Mouse (Mus musculus): ENCODE measurements around the gene Alpk3. TPM values are rescaled to one million over a fixed set of nuclear protein-coding genes. Genes with fewer than 3 reads are reported as not detected.
A peak's percentile ranks its signal among the peaks of the same experiment; 100 is the strongest.

The Alpk3 gene
- polyA plus RNA-seq, 1 experiment from 2014 or later, result 0.08 TPM

GRCm38 (mm10) chr7:81049966-81050365 lies 7.4 kb upstream of the Alpk3 start:
- TF ChIP-seq CTCF (IDR thresholded peaks at IDR 0.05; ENCODE audit: low read depth) (no peak), EP300 (IDR thresholded peaks at IDR 0.05; ENCODE audit: low read depth) (no peak)
- WGBS (ENCODE audit: insufficient replicate concordance), result 79% methylated on average over 5 of the region's 5 CpGs
- Histone ChIP-seq H3K4me2 (ENCODE audit: low read depth, low read length) (no peak overlapping the region), H3K9me3 (ENCODE audit: low read length) (no peaks in the 10 kb centered on the region), H3K36me3 (replicated peaks; ENCODE audit: insufficient read depth, low read length) (no peaks in the 10 kb centered on the region; the same call in 1 of the 2 replicates), H3K4me3 (ENCODE audit: low read depth, low read length) (no peak overlapping the region), H3K27ac (ENCODE audit: low read depth) (no peak overlapping the region), H3K4me1 (ENCODE audit: insufficient read depth) (no peaks in the 10 kb centered on the region), H3K27me3 (ENCODE audit: insufficient read depth, low read length) (no peaks in the 10 kb centered on the region), H3K9ac (replicated peaks) (no peak overlapping the region)
- ATAC-seq, result no peak
- DNase-seq, result no peak

- no peaks in the 10 kb centered on the region for H3K9me3 ChIP-seq (ENCODE audit: low read length)
- TF ChIP-seq EP300 (IDR thresholded peaks at IDR 0.05; ENCODE audit: low read depth) (no peak), CTCF (IDR thresholded peaks at IDR 0.05; ENCODE audit: low read depth) (no peak)
- no peak overlapping the region for H3K9ac ChIP-seq (replicated peaks)
- no peak overlapping the region for H3K4me3 ChIP-seq (ENCODE audit: low read depth, low read length)
- no peak for ATAC-seq
- no peaks in the 10 kb centered on the region for H3K27me3 ChIP-seq (ENCODE audit: insufficient read depth, low read length)
- no peaks in the 10 kb centered on the region for H3K36me3 ChIP-seq (replicated peaks; ENCODE audit: insufficient read depth, low read length)
- DNase-seq, result no peak
- no peak overlapping the region for H3K4me2 ChIP-seq (ENCODE audit: low read depth, low read length)
- no peak overlapping the region for H3K27ac ChIP-seq (ENCODE audit: low read depth)
- 77% methylated on average over 11 of the region's 11 CpGs for WGBS (ENCODE audit: insufficient replicate concordance)
- peaks cover 22% of the 10 kb centered on the region for H3K4me1 ChIP-seq (ENCODE audit: insufficient read depth)
These were observed 1.6 kb upstream of the Alpk3 start for GRCm38 (mm10) chr7:81055709-81056370.

- peak; percentile 26 for DNase-seq
- 27% methylated on average over 6 of the region's 6 CpGs for whole genome bisulfite sequencing (ENCODE audit: insufficient replicate concordance)
These were observed 706 bp downstream of the Alpk3 start for GRCm38 (mm10) chr7:81057901-81058711.

GRCm38 (mm10) chr7:81058712-81059154 lies 1.3 kb downstream of the Alpk3 start:
- no peaks in the 10 kb centered on the region for H3K27me3 ChIP-seq (ENCODE audit: insufficient read depth, low read length)
- no peaks in the 10 kb centered on the region for H3K9me3 ChIP-seq (ENCODE audit: low read length)
- WGBS (ENCODE audit: insufficient replicate concordance), result 25% methylated on average over 9 of the region's 9 CpGs
- H3K27ac ChIP-seq (ENCODE audit: low read depth), result 0 out of 2 replicates have a peak overlapping the region, but pooled peaks have one; percentile 1
- DNase-seq (no peak), ATAC-seq (no peak)
- H3K4me1 ChIP-seq (ENCODE audit: insufficient read depth), result peaks cover 22% of the 10 kb centered on the region
- no peak overlapping the region for H3K4me3 ChIP-seq (ENCODE audit: low read depth, low read length)
- TF ChIP-seq EP300 (IDR thresholded peaks at IDR 0.05; ENCODE audit: low read depth) (no peak), CTCF (IDR thresholded peaks at IDR 0.05; ENCODE audit: low read depth) (no peak)
- peak overlapping the region; percentile 63; the same call in 1 of the 2 replicates for H3K4me2 ChIP-seq (ENCODE audit: low read depth, low read length)
- H3K36me3 ChIP-seq (replicated peaks; ENCODE audit: insufficient read depth, low read length), result no peaks in the 10 kb centered on the region
- 0 out of 2 replicates have a peak overlapping the region, but pooled peaks have one; percentile 26 for H3K9ac ChIP-seq (replicated peaks)

More at GRCm38 (mm10) chr7:81057901-81058711, 706 bp downstream of the Alpk3 start:
- Histone ChIP-seq H3K36me3 (replicated peaks; ENCODE audit: insufficient read depth, low read length) (no peaks in the 10 kb centered on the region), H3K4me2 (ENCODE audit: low read depth, low read length) (peak overlapping the region; percentile 63), H3K4me3 (ENCODE audit: low read depth, low read length) (peak overlapping the region; percentile 8; the same call in 1 of the 2 replicates), H3K9ac (replicated peaks) (no peak overlapping the region), H3K4me1 (ENCODE audit: insufficient read depth) (peaks cover 22% of the 10 kb centered on the region), H3K27ac (ENCODE audit: low read depth) (0 out of 2 replicates have a peak overlapping the region, but pooled peaks have one; percentile 1), H3K9me3 (ENCODE audit: low read length) (no peaks in the 10 kb centered on the region), H3K27me3 (ENCODE audit: insufficient read depth, low read length) (no peaks in the 10 kb centered on the region)
- ATAC-seq, result peak; percentile 86
- no peak for TF ChIP-seq CTCF (IDR thresholded peaks at IDR 0.05; ENCODE audit: low read depth)
- TF ChIP-seq EP300 (IDR thresholded peaks at IDR 0.05; ENCODE audit: low read depth), result peak; percentile 74

- no peak for ATAC-seq
- H3K4me2 ChIP-seq (ENCODE audit: low read depth, low read length), result no peak overlapping the region
These were observed 2.0 kb downstream of the Alpk3 start for GRCm38 (mm10) chr7:81059388-81059787.

GRCm38 (mm10) chr7:81060908-81061307 lies 3.5 kb downstream of the Alpk3 start:
- 75% methylated on average over 2 of the region's 2 CpGs for WGBS (ENCODE audit: insufficient replicate concordance)
- no peak overlapping the region for H3K27ac ChIP-seq (ENCODE audit: low read depth)
- no peak overlapping the region for H3K4me3 ChIP-seq (ENCODE audit: low read depth, low read length)
- H3K36me3 ChIP-seq (replicated peaks; ENCODE audit: insufficient read depth, low read length), result no peaks in the 10 kb centered on the region
- TF ChIP-seq CTCF (IDR thresholded peaks at IDR 0.05; ENCODE audit: low read depth), result peak; percentile 89
- no peak for TF ChIP-seq EP300 (IDR thresholded peaks at IDR 0.05; ENCODE audit: low read depth)
- no peak overlapping the region for H3K9ac ChIP-seq (replicated peaks)
- DNase-seq, result peak; percentile 66
- H3K9me3 ChIP-seq (ENCODE audit: low read length), result no peaks in the 10 kb centered on the region
- peak; percentile 40; the same call in 1 of the 2 replicates for ATAC-seq
- no peaks in the 10 kb centered on the region for H3K27me3 ChIP-seq (ENCODE audit: insufficient read depth, low read length)
- peaks cover 22% of the 10 kb centered on the region for H3K4me1 ChIP-seq (ENCODE audit: insufficient read depth)
- H3K4me2 ChIP-seq (ENCODE audit: low read depth, low read length), result no peak overlapping the region

More at GRCm38 (mm10) chr7:81059388-81059787, 2.0 kb downstream of the Alpk3 start:
- no peak for TF ChIP-seq CTCF (IDR thresholded peaks at IDR 0.05; ENCODE audit: low read depth)
- no peak for TF ChIP-seq EP300 (IDR thresholded peaks at IDR 0.05; ENCODE audit: low read depth)
- no peak overlapping the region for H3K4me3 ChIP-seq (ENCODE audit: low read depth, low read length)
- H3K36me3 ChIP-seq (replicated peaks; ENCODE audit: insufficient read depth, low read length), result no peaks in the 10 kb centered on the region
- DNase-seq, result no peak
- no peaks in the 10 kb centered on the region for H3K9me3 ChIP-seq (ENCODE audit: low read length)
- H3K4me1 ChIP-seq (ENCODE audit: insufficient read depth), result peaks cover 22% of the 10 kb centered on the region
- H3K9ac ChIP-seq (replicated peaks), result no peak overlapping the region
- no peaks in the 10 kb centered on the region for H3K27me3 ChIP-seq (ENCODE audit: insufficient read depth, low read length)
- H3K27ac ChIP-seq (ENCODE audit: low read depth), result no peak overlapping the region
- 66% methylated on average over 5 of the region's 5 CpGs for WGBS (ENCODE audit: insufficient replicate concordance)
